Mouse (Mus musculus): ENCODE measurements around the gene Fstl1. TPM values are rescaled to one million over a fixed set of nuclear protein-coding genes. Genes with fewer than 3 reads are reported as not detected.
A peak's percentile ranks its signal among the peaks of the same experiment; 100 is the strongest.

Gene Fstl1
- 56.9 and 84.0 TPM in 2 replicates for polyA plus RNA-seq (2012; rRNA removed)

DNA sequence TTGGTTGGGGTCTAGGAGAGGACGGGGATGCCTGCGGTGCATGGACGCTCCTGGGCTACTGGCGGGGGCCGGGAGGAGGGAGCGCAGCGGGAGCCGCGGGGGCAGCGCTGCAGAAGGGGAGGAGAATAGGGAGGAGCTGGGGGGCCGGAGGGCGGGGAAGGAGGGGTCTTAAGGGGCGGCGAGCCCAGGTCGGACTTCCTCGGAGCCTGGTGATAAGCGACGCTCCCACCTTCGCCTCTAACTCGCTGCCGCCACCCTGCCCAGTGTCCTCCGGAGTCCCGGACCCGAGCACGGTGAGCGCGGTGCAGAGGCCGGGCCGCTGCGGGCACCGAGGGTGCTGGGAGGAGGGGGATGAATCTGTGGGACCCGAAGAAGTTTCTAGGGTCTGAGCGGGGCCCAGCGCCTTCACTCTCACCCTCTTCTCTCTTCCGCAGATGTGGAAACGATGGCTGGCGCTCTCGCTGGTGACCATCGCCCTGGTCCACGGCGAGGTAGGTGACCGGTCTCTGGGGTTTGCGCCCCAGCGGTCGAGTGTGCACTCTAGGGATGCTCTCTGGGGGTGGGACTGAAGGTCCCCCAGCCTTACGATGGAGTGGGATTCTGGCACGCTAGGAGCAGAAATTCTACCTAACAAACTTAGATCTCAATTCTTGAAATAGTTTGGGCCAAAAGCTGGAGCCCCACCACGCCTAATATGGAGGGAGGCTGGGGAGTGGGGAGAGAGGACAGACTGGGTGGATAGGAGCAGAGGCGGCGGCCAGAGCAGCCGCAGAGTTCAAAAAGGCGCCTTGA is at the start of gene Fstl1:
Fstl1 (plus strand) TSS at position 14 of the 792 bp plus-strand sequence.
- no peak for DNase-seq (ENCODE audit: low read depth)

GRCm38 (mm10) chr16:37728674-37729073 is 48.0 kb upstream of the Fstl1 start:
- peak; percentile 41 for DNase-seq (ENCODE audit: low read depth)

DNA sequence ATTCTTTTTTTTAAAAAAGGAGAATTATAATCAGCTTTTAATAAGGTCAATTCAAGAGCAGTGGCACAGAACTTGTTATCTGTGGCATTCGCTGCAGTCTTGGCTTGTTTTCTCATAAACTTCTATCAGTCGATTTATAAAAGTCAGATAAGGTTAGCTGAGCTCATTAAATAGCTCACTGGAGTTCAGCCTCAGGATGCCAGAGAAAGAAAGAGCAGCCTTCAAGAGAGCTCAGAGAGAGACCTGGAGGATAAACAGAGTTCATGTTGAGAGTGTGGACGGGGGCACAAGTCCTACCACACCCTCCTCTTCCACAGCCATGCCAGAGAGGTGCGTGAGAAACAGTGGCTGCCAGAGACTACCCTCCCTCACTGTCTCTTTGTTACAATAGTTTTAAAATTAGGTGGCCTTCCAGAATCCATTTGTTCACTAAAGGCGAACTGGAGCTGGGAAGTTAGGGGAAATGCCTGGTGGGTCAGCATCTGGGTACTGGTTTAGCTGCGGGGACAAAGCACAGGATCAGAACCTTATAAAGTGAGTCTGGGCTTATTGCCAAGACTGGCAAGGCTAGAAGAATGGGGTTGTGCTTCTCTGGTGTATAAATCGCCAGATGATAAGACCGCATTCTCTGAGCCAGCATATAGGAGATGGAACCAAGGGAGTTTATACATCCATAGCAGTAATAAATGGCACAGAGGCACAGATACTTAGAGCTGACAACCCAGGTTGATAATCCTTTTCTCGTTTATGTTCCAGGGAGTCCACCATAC is 47.1 kb upstream of the Fstl1 start:
- no peak for DNase-seq (ENCODE audit: low read depth)

DNA sequence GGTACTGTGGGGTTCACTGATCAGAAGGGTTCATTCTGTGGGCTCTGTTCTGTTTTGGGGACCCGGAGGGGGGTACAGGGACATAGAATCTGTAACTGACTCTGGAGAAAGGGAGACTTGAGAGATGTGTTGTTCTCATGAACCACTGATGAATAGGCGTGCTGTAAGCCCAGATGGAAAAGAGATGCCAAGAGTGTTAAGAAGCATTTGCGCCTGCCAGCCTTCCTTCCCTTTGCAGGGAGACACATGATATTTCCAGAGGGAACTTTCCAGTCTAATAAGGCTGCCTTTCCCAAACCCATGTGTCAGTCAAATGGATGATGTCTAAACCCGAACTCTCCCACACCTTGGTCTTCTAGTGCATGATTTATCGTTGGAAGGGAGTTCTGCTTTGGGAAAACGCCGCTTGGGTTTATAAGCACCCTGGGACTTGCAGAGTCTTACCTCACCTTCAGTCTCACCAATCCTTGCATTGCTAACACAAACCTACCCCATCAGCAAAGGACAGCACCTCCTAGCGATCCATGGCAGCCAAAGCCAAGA is 46.3 kb upstream of the Fstl1 start:
- DNase-seq (ENCODE audit: low read depth): no peak

GRCm38 (mm10) chr16:37731431-37731830 is 45.2 kb upstream of the Fstl1 start:
- no peak for DNase-seq (ENCODE audit: low read depth)

DNA sequence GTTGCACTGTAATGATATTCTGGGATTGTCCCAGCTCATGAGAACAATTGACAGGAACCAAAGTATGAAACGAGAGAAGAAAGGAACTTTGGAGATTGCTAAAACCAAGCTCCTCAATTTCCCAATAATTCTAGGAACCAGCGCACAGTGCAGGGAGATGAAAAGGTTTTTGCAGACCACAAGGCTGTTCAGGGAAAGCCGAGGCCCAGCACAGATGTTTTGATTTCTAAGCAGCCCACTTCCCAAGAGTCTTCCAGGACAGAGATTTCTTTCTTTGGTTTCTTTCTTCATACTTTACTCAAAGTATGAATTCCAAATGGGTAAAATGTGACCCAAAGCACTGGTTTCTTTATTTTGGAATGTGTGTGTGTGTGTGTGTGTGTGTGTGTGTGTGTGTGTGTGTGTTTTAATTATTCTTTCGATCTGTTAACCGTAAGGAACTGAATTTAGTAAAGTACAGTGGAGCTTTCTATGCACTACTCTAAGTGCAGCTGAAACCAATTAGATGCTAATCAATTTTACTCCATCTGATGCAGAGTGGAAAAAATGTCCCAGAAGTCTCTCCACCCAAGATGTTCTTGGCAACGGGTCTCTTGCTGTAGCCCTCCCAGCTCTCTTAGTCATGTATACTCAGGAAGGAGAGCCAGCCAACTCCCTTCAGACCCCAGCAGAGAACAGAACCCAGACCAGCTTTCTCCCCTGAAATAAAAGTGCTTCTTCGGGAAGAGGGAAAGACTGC is 44.5 kb upstream of the Fstl1 start:
- no peak for DNase-seq (ENCODE audit: low read depth)

DNA sequence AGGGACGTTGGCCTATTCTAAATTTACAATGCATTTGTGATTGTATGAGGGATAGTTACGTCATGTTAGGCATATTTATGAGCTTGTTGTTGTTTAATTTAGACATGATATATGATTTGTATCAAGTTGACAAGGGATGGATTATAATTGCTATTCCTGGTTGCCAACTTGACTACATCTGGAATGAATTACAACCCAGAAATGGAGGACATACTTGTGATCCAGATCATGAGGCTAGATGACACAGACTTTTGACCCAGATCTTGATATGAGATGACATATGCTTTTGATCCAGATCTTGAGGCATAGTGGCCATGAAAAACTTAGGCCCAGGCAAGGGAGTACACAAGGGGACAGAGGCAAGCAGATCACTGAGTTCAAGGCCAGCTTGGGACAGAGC is 36.6 kb upstream of the Fstl1 start:
- DNase-seq (ENCODE audit: low read depth): no peak

- no peak for DNase-seq (ENCODE audit: low read depth)
Measured at GRCm38 (mm10) chr16:37742266-37742665, 34.4 kb upstream of the Fstl1 start.

DNA sequence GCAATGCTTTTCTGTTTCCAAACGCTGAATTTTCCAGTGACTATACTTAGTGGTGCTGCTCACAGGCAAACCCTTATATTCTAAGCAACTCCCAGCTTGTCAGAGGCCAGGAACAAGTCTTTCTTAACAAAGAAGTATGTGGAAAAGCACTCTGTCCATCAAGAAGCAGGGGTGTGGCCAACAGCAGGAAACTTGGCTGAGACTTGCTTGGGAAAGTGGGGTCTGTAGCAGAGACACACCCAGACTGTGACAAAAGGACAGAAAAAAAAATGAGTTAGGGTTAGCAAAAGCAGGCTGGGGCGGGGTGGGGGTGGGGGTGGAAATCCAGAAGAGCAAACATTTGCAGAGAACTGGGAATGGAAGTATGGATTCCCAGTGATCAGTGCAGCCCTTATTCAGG is 23.8 kb upstream of the Fstl1 start:
- no peak for DNase-seq (ENCODE audit: low read depth)

- DNase-seq (ENCODE audit: low read depth): no peak
Measured at GRCm38 (mm10) chr16:37753809-37754208, 22.9 kb upstream of the Fstl1 start.

DNA sequence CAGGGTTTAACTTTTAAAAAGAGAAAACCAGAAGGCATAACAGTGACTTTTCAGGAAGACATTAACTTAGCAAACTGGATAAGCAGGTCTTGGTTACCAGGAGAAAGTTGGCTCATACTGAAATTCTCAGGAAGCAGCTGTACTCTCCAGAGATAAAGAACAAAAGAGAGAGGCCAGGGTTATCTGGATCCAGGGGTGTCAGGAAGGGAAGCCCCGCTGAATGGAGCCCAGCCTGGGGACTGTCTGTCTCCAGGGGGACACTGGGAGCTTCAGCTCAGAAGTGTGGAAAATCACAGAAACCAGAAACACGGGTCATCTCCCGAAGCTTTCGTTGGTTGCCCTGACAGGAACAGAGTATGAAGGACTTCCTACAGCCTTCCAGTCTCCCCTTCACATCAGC is 22.2 kb upstream of the Fstl1 start:
- no peak for DNase-seq (ENCODE audit: low read depth)

DNA sequence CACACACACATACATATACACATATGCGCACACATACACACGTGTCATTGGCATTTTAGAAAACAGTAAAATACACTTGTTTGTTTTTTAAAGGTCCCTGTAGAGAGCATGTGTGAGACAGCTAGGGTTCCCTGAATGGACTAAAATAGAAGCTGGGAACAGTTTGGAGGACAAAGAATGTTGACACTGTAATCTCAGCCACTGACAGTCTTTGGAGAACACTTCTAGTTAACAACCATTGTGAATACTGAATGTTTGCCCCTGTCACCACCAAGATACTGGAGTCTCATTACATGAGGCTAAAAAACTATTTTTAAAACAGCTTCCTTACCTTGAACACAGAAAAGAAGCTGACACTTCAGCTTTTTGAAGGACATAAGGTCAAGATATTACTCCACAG is 19.4 kb upstream of the Fstl1 start:
- no peak for DNase-seq (ENCODE audit: low read depth)

GRCm38 (mm10) chr16:37763797-37764196 is 12.9 kb upstream of the Fstl1 start:
- no peak for DNase-seq (ENCODE audit: low read depth)

DNA sequence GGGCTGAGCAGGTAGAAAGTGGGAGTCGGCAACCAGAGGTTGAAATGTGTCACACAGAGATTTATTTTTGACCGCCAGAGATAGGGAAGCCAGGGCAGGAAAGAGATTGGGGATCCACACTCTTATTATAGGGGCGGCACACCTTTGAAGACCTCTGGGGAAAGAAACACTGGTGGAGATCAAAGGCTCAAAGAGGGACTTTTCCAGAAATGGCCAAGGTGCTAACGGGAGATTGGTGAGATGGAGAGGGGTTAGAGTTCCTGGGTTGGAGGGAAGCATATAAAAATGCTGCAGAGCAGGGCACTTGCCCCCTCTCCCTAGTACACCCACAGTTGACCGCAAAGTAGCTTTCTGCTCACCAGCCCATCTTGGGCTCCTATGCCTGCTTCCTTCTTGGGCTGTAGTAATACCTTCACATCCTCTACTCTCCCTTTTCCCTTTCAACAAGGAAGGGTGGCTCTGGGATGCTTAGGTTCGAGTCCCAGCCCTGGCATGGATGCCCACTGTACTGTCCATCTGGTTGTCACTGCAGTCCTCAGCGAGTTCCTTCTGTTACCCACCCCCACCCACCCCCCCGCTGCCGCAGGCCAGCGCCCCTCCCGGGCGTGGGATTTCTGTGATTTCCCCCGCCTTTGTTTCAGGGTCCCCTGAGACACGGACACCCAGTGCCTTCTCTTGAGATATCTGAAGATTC is 360 bp upstream of the Fstl1 start:
- DNase-seq (ENCODE audit: low read depth): no peak

DNA sequence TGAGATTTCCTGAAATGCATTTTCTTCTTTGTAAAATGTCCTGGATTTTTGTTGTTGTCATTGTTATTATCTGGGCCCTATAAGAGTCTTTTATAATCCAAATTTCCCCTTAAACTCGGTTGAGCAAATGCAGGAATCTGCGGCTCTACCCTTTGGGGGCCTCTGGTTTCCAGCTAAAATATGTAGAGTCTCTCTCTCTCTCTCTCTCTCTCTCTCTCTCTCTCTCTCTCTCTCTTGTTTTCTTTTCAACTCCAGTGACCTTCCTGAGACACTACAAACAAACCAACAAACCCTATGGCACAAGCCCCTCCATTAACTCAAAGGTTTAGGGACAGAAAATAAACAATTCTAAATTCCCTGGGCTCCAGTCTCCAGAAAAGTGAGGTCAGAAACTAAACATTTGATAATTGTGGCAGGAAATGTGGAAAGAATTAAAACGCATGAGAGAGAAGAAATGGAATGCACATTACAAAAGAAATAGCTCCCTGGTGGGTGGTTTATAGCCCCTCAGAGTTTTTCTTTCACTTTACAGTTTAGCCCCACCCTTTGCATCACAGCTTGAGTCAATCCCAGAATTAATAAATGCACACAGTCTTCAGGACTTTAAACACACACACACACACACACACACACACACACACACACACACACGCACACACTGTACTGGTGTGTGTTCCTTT is 1.3 kb downstream of the Fstl1 start:
- DNase-seq (ENCODE audit: low read depth): no peak

DNA sequence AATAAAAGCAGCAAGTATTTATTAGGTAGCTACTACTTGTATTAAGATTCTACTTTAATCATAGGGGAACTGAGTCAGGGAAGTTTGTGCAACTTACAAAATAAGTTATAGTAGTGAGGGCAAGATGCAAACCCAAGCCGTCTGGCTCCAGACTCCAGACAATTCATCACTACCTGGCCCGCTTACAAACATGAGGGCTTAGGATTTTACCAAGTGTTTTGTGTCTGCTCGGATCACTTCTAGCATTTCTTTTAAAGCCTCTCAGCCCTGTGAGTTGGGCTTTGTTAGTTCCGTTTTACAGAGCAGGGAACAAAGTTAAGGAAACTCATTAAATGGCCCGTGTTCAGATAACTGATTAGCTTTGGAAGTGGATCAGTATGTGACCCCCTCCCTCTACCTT is 1.9 kb downstream of the Fstl1 start:
- no peak for DNase-seq (ENCODE audit: low read depth)

GRCm38 (mm10) chr16:37779651-37780280 is 3.1 kb downstream of the Fstl1 start:
- DNase-seq (ENCODE audit: low read depth): no peak

GRCm38 (mm10) chr16:37780386-37780785 is 3.7 kb downstream of the Fstl1 start:
- no peak for DNase-seq (ENCODE audit: low read depth)

DNA sequence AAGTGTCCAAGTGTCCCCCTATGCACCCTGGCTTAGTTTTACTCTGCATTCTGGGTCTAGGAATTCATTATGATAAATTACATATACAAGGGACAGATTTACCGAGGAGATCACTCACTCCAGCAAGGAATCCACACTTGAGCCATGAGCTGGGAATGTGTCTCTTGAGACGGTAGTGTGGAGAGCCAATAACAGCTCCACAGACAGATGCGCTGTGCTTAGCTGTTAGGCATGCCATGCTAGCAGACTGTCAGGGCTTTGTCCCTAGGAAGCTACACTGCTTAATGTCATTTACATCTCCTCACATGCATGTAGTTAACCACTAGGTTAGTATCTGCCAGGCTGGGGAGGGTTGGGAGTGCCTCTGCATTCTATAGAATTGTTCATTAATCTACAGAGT is 4.2 kb downstream of the Fstl1 start:
- DNase-seq (ENCODE audit: low read depth): no peak

DNA sequence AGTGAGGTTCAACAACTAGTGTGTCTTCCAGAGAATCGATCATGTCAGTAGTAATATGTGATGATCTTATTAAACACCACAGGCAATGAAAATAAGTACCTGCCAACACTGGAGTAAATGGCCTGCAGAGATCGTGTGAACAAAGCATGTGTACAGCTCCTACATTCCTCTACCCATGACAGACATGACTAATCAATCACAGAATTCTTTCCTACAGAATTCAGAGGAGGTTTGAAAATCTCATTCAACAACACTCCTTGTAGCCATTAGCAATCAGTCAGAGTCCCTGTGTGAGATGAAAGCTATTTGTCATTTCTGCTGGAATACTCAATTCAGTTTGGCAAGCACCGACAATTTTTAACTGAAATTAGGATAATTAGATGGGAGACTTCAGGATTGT is 7.9 kb downstream of the Fstl1 start:
- DNase-seq (ENCODE audit: low read depth): no peak

Data from gonadal fat pad, adult 2 months (tissue).